Comparison of ENCODE assay signal across 22 mouse cellular contexts in genomic region chr11:108178802-108179201, GRCm38 (mm10).
DNase-seq lines count a peak whose midpoint lies in the region; ATAC-seq and TF ChIP-seq lines count a peak whose summit lies in the region.
"Had no signal": no experiment of that assay in that cellular context is flagged by ENCODE, and none has a peak within 500 bp of the region (broad histone marks: within the 10 kb centered on the region; RNA-seq: fewer than 3 reads in every experiment).

No protein-coding gene starts in this region.

- H3K4me2 ChIP-seq in stomach, postnatal 0 days (replicated peaks; ENCODE audit: low read depth), result no peak overlapping the region
- H3K4me2 ChIP-seq: embryonic facial prominence, embryonic 12.5 days; intestine, embryonic 15.5 days; limb, embryonic 13.5 days; lung, embryonic 15.5 days; midbrain, embryonic 12.5 days; neural tube, embryonic 12.5 days had no signal

- 81% methylated on average over 5 of the region's 5 CpGs for WGBS in olfactory bulb, adult 2 months
- 66% methylated on average over 5 of the region's 5 CpGs for WGBS in stomach, postnatal 0 days

- no peak overlapping the region for H3K9ac ChIP-seq in stomach, postnatal 0 days (ENCODE audit: low read length)
- H3K9ac ChIP-seq: embryonic facial prominence, embryonic 12.5 days; intestine, embryonic 15.5 days; limb, embryonic 13.5 days; liver, embryonic 14.5 days; lung, embryonic 15.5 days; midbrain, embryonic 12.5 days; neural tube, embryonic 12.5 days had no signal

- peaks cover 26% of the 10 kb centered on the region for H3K4me1 ChIP-seq in olfactory bulb, adult 2 months (ENCODE audit: control insufficient read depth, insufficient read depth, low read length)
- H3K4me1 ChIP-seq in stomach, postnatal 0 days (replicated peaks; ENCODE audit: control insufficient read depth, insufficient read depth), result no peaks in the 10 kb centered on the region
- H3K4me1 ChIP-seq: intestine, embryonic 15.5 days; limb, embryonic 13.5 days; lung, embryonic 15.5 days had no signal

- no peaks in the 10 kb centered on the region for H3K27me3 ChIP-seq in stomach, postnatal 0 days (ENCODE audit: control insufficient read depth, insufficient read depth, low read length)
- H3K27me3 ChIP-seq: embryonic facial prominence, embryonic 12.5 days; intestine, embryonic 15.5 days; limb, embryonic 13.5 days; lung, embryonic 15.5 days; midbrain, embryonic 12.5 days; neural tube, embryonic 12.5 days had no signal

- H3K4me3 ChIP-seq in olfactory bulb, adult 2 months (ENCODE audit: insufficient read depth, low read depth, low read length), result no peak overlapping the region
- H3K4me3 ChIP-seq in stomach, postnatal 0 days (ENCODE audit: low read depth, low read length), result no peak overlapping the region
- H3K4me3 ChIP-seq: embryonic facial prominence, embryonic 12.5 days; erythroblast, embryonic 14.5 days; heart, embryonic 10.5 days; intestine, embryonic 15.5 days; limb, embryonic 13.5 days; lung, embryonic 15.5 days; midbrain, embryonic 12.5 days; neural tube, embryonic 12.5 days had no signal

- 0 out of 2 replicates have a peak overlapping the region, but pooled peaks have one; percentile 28 for H3K27ac ChIP-seq in olfactory bulb, adult 2 months (ENCODE audit: insufficient read depth, low read depth, low read length)
- no peak overlapping the region for H3K27ac ChIP-seq in stomach, postnatal 0 days (replicated peaks)
- H3K27ac ChIP-seq: embryonic facial prominence, embryonic 12.5 days; heart, embryonic 10.5 days; intestine, embryonic 15.5 days; limb, embryonic 13.5 days; liver, embryonic 14.5 days; lung, embryonic 15.5 days; macrophage; midbrain, embryonic 12.5 days; neural tube, embryonic 12.5 days had no signal

- TF ChIP-seq EP300 in stomach, postnatal 0 days (optimal IDR thresholded peaks at IDR 0.05), result no peak

- no peak for TF ChIP-seq POLR2A in olfactory bulb, adult 2 months (IDR thresholded peaks at IDR 0.05; ENCODE audit: insufficient read depth, low read depth, low read length)

- peak; percentile 55 to 62 for ATAC-seq in hematopoietic stem cell, adult 5-6 weeks (replicated peaks in 1 of 2; ENCODE audit: insufficient read depth in 1 of 2, low FRiP score in 2 of 2, low TSS enrichment in 1 of 2, low read depth in 1 of 2, poor library complexity in 2 of 2, severe bottlenecking in 2 of 2)
- no peak for ATAC-seq in stomach, postnatal 0 days (ENCODE audit: low FRiP score, low TSS enrichment)
- ATAC-seq: forebrain, embryonic 14.5 days; intestine, embryonic 15.5 days had no signal

- H3K36me3 ChIP-seq in stomach, postnatal 0 days (ENCODE audit: control insufficient read depth, insufficient read depth, low read length), result no peaks in the 10 kb centered on the region
- H3K36me3 ChIP-seq: embryonic facial prominence, embryonic 12.5 days; heart, embryonic 10.5 days; intestine, embryonic 15.5 days; limb, embryonic 13.5 days; lung, embryonic 15.5 days; midbrain, embryonic 12.5 days; neural tube, embryonic 12.5 days had no signal

- no peak for TF ChIP-seq CTCF in olfactory bulb, adult 2 months (IDR thresholded peaks at IDR 0.05; ENCODE audit: insufficient read depth, low read depth, low read length)
- no peak for TF ChIP-seq CTCF in stomach, postnatal 0 days (IDR thresholded peaks at IDR 0.05; ENCODE audit: low read depth)

- DNase-seq in spleen, postnatal 36 days (ENCODE audit: low spot score in 2 of 2), result peak; percentile 40 to 45
- DNase-seq in spleen, postnatal 4 days (ENCODE audit: low spot score in 2 of 2), result no peak
- peak; percentile 3 to 9 for DNase-seq in CD8-positive naive resting alpha-beta T cell, adult 2 months (ENCODE audit: low read depth in 2 of 2, low spot score in 2 of 2)
- DNase-seq in kidney, adult 11 months, result no peak
- no peak for DNase-seq in left cerebral cortex, adult 18-20 months (ENCODE audit: low spot score in 2 of 2)
- no peak for DNase-seq in stomach, postnatal 0 days (ENCODE audit: low spot score)
- DNase-seq: cerebellum, adult 2 months; gastrocnemius, postnatal 14 days; kidney, postnatal 36 days had no signal

- no peaks in the 10 kb centered on the region for H3K9me3 ChIP-seq in stomach, postnatal 0 days (ENCODE audit: control insufficient read depth, low read length)
- H3K9me3 ChIP-seq: embryonic facial prominence, embryonic 12.5 days; heart, embryonic 10.5 days; intestine, embryonic 15.5 days; limb, embryonic 13.5 days; lung, embryonic 15.5 days; midbrain, embryonic 12.5 days; neural tube, embryonic 12.5 days had no signal

Comparison
In these comparisons a context has a peak if more than half of its experiments do, and no peak if none do; other contexts are left out.
1. DNase-seq: peak in spleen, postnatal 36 days (2 of 2) and CD8-positive naive resting alpha-beta T cell, adult 2 months (2 of 2); none in spleen, postnatal 4 days (0 of 2), kidney, adult 11 months (single experiment), left cerebral cortex, adult 18-20 months (0 of 2) and stomach, postnatal 0 days (single experiment).